Mouse (Mus musculus) neural tube, embryonic 13.5 days (tissue): ENCODE data around the gene E130116L18Rik. TPM values are rescaled to one million over a fixed set of nuclear protein-coding genes. Genes with fewer than 3 reads are reported as not detected.
"Not testable (repeated sequence)": the region's sequence is repeated elsewhere in the genome, so short reads cannot be mapped to it uniquely, and the experiment has no call there.

Experiments used
- ATAC-seq: fragments of 200-750 bp; cut with Nextera tagmentation; 2 replicates; pipeline ENCODE4 v1.8.0; 2017; ENCODE audit warnings: low read depth, mild to moderate bottlenecking, moderate TSS enrichment, moderate library complexity
- H3K27ac ChIP-seq: fragments of 300-500 bp; sonication (generic); replicated peaks from 2 replicates; pipeline ENCODE4 v1.5.1; 2015; ENCODE audit warnings: moderate library complexity, mild to moderate bottlenecking, inconsistent platforms
- H3K27me3 ChIP-seq: fragments of 300-500 bp; sonication (generic); 2 replicates; pipeline ENCODE4 v1.6.1; 2015; ENCODE audit warnings: mild to moderate bottlenecking, inconsistent platforms
- H3K36me3 ChIP-seq: fragments of 300-500 bp; sonication (generic); 2 replicates; pipeline ENCODE4 v1.6.1; 2015; ENCODE audit warnings: mild to moderate bottlenecking, inconsistent platforms
- H3K4me1 ChIP-seq: fragments of 300-500 bp; sonication (generic); replicated peaks from 2 replicates; pipeline ENCODE4 v1.6.1; 2015; ENCODE audit warnings: inconsistent platforms
- H3K4me2 ChIP-seq: fragments of 300-500 bp; sonication (generic); 2 replicates; pipeline ENCODE4 v1.6.1; 2015; ENCODE audit warnings: inconsistent platforms, mild to moderate bottlenecking, moderate library complexity
- H3K4me3 ChIP-seq: fragments of 300-500 bp; sonication (generic); 2 replicates; pipeline ENCODE4 v1.5.1; 2015; ENCODE audit warnings: mild to moderate bottlenecking, inconsistent platforms
- H3K9ac ChIP-seq: fragments of 300-500 bp; sonication (generic); 2 replicates; pipeline ENCODE4 v1.6.1; 2015; ENCODE audit warnings: moderate library complexity, mild to moderate bottlenecking, inconsistent platforms
- H3K9me3 ChIP-seq: fragments of 300-500 bp; sonication (generic); 2 replicates; pipeline ENCODE4 v1.6.1; 2016; ENCODE audit warnings: inconsistent platforms
- WGBS: fragments of 180-500 bp; shearing (Covaris S2); methylation state at CpG from one replicate; pipeline ENCODE4 v1.1.7; 2015; 5-methylcytosine and 5-hydroxymethylcytosine counted together
- polyA plus RNA-seq: library from polyadenylated mRNA; unstranded; fragments of >200 nt; fragmentation: Nextera tagmentation; extraction: Ambion mirVana; gene quantifications from 2 replicates; pipeline ENCODE4 v1.2.1, GENCODE M21; 2015

Gene E130116L18Rik
- polyA plus RNA-seq, 1 experiment from 2014 or later, result not detected

DNA sequence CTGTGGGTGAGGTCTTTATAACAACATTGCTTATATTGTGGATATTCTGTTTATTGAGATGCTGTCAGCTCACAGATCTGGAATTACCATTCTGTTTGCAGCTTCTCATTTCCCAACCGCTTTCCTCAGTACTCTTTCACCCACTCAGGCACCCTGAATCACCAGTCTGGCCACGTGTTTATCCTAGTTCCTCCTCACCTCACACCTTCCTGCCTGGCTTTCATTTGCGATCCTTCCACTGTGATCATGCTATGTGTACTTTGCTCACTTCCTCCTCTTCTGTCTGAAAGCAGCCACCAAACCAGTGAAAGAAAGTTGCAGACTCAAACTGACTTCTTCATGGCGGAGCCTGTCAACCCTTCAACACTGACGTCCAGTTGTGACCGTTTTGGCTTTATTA is 20.1 kb upstream of the E130116L18Rik start:
- 92% methylated on average over 6 of the region's 6 CpGs for WGBS
- Histone ChIP-seq H3K4me2 (no peak overlapping the region), H3K36me3 (peaks cover 27% of the 10 kb centered on the region), H3K9ac (no peak overlapping the region), H3K4me1 (no peaks in the 10 kb centered on the region), H3K27ac (no peak overlapping the region), H3K9me3 (no peaks in the 10 kb centered on the region), H3K27me3 (no peaks in the 10 kb centered on the region), H3K4me3 (no peak overlapping the region)
- ATAC-seq, result no peak

DNA sequence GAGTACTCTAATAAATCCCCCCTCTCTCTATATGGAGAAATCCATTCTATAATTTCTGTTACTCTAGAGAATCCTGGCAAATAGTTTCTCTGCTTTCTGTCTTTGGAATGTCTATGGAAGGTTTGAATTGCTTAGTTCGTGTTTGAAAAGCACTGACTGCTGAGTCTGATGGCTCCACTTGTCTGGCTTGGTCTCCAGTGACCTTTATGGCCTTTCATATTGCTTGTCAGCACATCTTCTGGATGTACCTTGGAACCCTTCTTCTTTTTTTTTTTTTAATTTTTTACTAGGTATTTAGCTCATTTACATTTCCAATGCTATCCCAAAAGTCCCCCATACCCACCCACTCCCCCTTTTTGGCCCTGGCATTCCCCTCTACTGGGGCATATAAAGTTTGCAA is 1.4 kb upstream of the E130116L18Rik start:
- H3K4me2 ChIP-seq, result peak overlapping the region; percentile 58
- ATAC-seq, H3K27ac ChIP-seq, H3K9me3 ChIP-seq, H3K9ac ChIP-seq, H3K27me3 ChIP-seq: not testable (repeated sequence)
- H3K4me1 ChIP-seq, result peaks cover 19% of the 10 kb centered on the region
- H3K4me3 ChIP-seq, result 0 out of 2 replicates have a peak overlapping the region, but pooled peaks have one; percentile 64
- WGBS, result 94% methylated on average over 1 of the region's 1 CpGs
- peaks cover 20% of the 10 kb centered on the region; the same call in 1 of the 2 replicates for H3K36me3 ChIP-seq

DNA sequence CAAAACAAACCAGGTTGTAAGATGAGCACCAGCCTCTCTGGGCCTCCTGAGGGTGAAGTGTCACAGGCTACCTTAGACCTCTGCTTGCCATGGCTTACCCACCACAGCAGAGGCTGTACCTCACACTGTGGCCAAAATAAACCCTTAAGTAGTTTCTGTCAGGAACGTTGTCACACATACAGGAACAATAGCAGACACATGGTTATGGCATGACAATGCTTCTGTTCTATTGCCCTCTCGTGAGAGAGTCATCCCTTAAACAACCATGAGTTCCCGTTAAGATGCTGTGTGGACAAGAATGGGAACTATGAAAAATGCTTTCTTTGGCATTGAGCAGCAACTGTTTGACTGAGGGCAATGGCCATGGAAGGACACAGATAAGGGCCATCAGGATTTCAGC is 1.3 kb downstream of the E130116L18Rik start, which contains the start of gene Galnt11:
Gene Galnt11, plus strand, starts transcription at position 301 of the 400 bp plus-strand sequence.
- Histone ChIP-seq H3K4me3 (peak within 1 kb of the TSS; percentile 64), H3K36me3 (0 out of 2 replicates have a peak, but pooled peaks cover 6% of the 10 kb centered on the region), H3K9ac (peak within 1 kb of the TSS; percentile 83), H3K4me1 (peaks cover 19% of the 10 kb centered on the region), H3K27me3 (no peaks in the 10 kb centered on the region), H3K27ac (peak within 1 kb of the TSS; percentile 90), H3K9me3 (no peaks in the 10 kb centered on the region), H3K4me2 (peak within 1 kb of the TSS; percentile 58)
- ATAC-seq, result no peak
- 91% methylated on average over 3 of the region's 3 CpGs for WGBS

DNA sequence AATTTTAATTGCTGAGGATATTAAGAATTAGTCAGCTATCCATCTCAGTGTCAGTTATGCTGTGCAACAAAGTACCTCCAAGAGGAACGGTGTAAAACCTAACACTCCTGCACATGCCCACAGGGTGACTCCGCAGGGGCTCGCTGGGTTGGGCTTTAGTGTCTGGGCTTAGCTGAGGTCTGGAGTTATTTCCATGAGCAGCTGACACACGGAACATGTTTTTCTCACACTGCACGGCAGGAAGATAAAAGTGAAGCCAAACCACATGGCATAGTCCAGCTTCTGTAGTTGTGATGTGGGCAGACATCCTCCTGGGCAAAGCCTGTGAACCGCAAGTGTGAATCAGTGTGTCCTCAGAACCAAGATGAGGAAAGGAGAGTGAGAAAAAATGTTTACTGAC is 7.9 kb downstream of the E130116L18Rik start:
- no peaks in the 10 kb centered on the region for H3K36me3 ChIP-seq
- 81% methylated on average over 6 of the region's 6 CpGs for WGBS
- H3K27me3 ChIP-seq, result no peaks in the 10 kb centered on the region
- no peaks in the 10 kb centered on the region for H3K9me3 ChIP-seq
- no peak overlapping the region for H3K4me3 ChIP-seq
- H3K4me1 ChIP-seq, result no peaks in the 10 kb centered on the region
- H3K4me2 ChIP-seq, result no peak overlapping the region
- H3K9ac ChIP-seq, result no peak overlapping the region
- H3K27ac ChIP-seq, result no peak overlapping the region
- no peak for ATAC-seq

DNA sequence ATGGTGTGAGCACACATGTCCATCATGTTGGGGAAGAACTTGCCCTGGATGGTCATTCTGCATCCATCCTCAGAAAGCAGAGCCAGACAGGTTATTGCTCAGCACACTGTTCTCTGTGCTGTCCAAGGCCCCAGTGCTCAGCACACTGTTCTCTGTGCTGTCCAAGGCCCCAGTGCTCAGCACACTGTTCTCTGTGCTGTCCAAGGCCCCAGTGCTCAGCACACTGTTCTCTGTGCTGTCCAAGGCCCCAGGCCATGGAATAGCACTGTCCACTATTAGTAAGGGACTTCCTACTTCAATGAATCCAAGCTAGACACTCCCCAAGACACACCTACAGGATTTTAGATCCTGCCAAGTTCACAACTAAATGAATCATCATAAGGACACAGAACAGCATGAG is 9.7 kb downstream of the E130116L18Rik start:
- H3K27me3 ChIP-seq, H3K4me1 ChIP-seq, H3K27ac ChIP-seq, H3K4me2 ChIP-seq, H3K4me3 ChIP-seq, H3K36me3 ChIP-seq, ATAC-seq, H3K9ac ChIP-seq, H3K9me3 ChIP-seq: not testable (repeated sequence)

DNA sequence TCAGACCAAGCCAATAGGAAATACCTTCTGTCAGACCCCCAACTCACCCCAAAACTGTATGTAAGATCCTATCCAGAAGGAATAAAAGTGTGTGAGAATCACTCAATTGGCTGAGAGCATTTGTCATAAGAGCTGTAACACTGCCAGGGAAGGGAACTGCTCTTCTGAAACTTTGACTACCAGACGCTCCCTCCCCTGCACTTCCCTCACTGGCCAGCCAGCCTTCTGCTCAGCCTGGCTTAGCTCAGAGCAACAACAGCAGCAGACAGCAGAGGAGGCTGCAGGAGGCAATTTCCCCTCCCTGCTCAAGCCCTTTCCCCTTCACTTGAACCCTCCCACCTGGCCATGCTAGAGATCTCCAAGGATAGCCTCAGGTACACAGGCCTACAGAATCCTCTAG is 11.1 kb downstream of the E130116L18Rik start:
- no peaks in the 10 kb centered on the region for H3K4me1 ChIP-seq
- no peaks in the 10 kb centered on the region for H3K27me3 ChIP-seq
- no peak overlapping the region for H3K4me2 ChIP-seq
- no peak overlapping the region for H3K4me3 ChIP-seq
- H3K9ac ChIP-seq, result no peak overlapping the region
- no peak for ATAC-seq
- no peak overlapping the region for H3K27ac ChIP-seq
- H3K9me3 ChIP-seq, result no peaks in the 10 kb centered on the region
- 85% methylated on average over 1 of the region's 1 CpGs for WGBS
- H3K36me3 ChIP-seq, result no peaks in the 10 kb centered on the region

DNA sequence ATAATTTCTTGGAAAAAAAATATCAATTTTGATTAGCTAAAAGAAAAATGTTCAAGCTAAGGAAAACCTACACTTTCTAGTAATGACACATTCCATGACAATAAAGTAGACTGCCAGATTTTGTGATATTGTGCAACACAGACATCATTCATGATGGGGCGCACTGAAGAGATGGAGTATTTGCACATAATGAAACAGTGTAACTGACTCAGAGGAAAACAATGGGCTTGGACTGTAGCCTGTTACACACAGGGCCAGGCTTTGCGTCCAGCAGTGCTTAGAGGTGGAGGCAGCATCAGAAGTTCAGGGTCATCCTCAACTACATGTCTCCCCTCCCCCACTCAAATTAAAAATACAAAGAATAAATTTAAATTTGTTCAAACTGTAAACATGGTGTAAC is 32.4 kb downstream of the E130116L18Rik start:
- Histone ChIP-seq H3K9ac (no peak overlapping the region), H3K4me1 (no peaks in the 10 kb centered on the region), H3K4me2 (no peak overlapping the region), H3K4me3 (no peak overlapping the region), H3K9me3 (no peaks in the 10 kb centered on the region), H3K36me3 (no peaks in the 10 kb centered on the region), H3K27me3 (no peaks in the 10 kb centered on the region), H3K27ac (no peak overlapping the region)
- 81% methylated on average over 2 of the region's 2 CpGs for WGBS
- no peak for ATAC-seq

DNA sequence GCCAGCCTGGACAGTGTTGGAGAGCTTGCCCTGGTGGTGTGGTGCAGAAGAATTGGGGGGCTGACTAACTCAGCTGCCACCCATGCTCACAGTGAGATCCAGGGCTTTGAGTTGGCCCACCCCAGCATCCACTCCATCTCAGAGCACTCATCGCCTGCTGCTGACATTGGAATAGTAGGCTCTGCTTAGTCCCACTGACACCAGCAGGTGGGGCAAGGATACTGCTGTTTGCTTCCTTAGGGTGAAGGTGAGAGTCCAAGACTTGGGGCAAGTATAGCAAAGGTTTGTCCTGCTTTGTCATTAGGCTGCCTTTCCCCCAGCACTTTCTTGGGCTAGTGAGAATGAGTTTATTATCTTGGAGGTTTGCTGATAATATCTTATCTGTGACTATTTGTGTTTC is 34.2 kb downstream of the E130116L18Rik start:
- WGBS, result 67% methylated on average over 1 of the region's 1 CpGs
- Histone ChIP-seq H3K9ac (no peak overlapping the region), H3K4me1 (no peaks in the 10 kb centered on the region), H3K27me3 (no peaks in the 10 kb centered on the region), H3K27ac (no peak overlapping the region), H3K4me2 (no peak overlapping the region), H3K4me3 (no peak overlapping the region), H3K36me3 (no peaks in the 10 kb centered on the region), H3K9me3 (no peaks in the 10 kb centered on the region)
- ATAC-seq, result no peak

DNA sequence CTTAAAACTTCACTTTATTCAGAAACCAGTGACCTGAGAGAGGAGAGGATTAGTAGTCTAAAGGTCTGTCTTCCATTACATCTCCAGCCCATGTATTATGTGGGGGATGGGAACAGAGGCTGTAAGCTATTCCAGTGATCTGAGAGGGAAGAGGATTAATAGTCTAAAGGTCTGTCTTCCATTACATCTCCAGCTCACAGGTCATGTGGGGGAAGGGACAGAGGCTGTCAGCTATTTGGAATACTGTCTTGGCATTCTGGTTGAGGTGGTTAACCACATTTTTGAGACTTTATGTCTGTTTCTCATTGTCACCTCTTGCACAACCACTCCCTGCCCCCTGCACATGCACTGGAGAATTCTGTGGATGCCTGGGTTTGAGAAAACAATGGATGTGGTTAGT is 35.2 kb downstream of the E130116L18Rik start:
- Histone ChIP-seq H3K27ac (no peak overlapping the region), H3K9me3 (no peaks in the 10 kb centered on the region), H3K9ac (no peak overlapping the region), H3K4me2 (no peak overlapping the region), H3K36me3 (no peaks in the 10 kb centered on the region), H3K4me1 (no peaks in the 10 kb centered on the region), H3K27me3 (no peaks in the 10 kb centered on the region), H3K4me3 (no peak overlapping the region)
- no peak for ATAC-seq

DNA sequence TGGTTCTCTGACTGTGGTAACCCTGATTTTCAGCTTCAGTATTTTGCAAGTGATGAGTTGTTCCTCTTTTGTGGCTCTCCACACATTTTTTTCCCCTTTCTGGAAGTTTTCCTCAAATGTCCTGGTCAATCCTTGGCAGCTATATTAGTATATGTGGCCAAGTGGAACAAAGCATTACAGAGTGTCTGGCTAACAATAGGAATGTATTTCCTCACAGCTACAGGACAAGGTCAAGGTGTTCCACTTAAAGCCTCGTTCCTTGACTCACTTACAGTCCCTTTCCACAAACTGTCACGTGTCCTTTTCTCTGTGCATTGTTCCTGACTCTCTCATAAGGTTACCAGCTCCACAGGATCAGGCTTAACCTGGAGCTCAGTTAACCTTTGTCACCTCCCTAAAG is 38.4 kb downstream of the E130116L18Rik start:
- 52% methylated on average over 2 of the region's 2 CpGs for WGBS
- Histone ChIP-seq H3K9ac (no peak overlapping the region), H3K27me3 (no peaks in the 10 kb centered on the region), H3K36me3 (no peaks in the 10 kb centered on the region), H3K4me2 (no peak overlapping the region), H3K4me3 (no peak overlapping the region), H3K4me1 (no peaks in the 10 kb centered on the region), H3K9me3 (no peaks in the 10 kb centered on the region), H3K27ac (no peak overlapping the region)
- ATAC-seq, result no peak

DNA sequence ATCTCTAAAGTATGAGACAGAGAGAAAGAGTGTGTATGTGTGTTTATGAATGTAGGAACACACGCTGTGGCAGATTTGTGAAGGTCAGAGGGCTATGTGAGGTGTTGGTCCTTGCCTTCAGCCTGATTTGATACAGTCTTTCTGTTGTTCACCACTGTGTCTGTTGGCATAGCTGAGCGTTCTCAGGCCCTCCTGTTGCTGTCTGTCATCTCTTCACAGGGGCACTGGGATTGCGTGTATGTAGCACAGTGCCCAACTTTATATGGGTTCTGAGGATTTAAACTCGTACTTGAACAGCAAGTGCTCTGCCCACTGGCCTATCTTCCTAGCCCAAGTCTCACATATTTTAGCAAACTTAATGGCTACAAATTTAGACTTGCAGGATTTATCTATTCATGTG is 39.4 kb downstream of the E130116L18Rik start:
- no peaks in the 10 kb centered on the region for H3K27me3 ChIP-seq

DNA sequence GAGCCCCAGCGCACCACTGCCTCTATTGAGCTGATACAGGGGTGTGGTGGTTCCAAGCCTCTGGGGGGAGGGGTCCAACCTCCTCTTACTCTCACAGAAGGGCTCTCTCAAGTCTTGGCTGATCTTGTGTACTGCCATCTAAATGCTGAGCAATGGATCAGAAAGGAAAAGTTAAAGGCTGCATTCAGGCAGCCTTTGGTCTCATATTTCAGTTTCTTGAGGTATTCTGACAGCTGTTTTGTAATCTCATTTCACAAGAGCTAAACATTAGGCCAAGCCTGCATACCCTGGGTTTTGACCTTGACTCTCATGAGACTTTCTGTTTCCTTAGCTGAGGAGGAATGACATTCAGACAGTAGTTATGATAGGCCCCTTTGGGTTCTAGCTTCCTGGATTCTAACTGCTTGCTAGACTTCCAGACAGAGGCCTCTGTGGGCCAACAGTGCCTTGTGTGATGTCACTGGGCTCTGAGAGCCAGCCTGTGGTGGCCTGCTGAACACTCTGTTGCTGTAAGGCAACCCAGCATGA is 41.9 kb downstream of the E130116L18Rik start, which contains the start of gene Galntl5:
Gene Galntl5, plus strand, starts transcription at position 457 of the 528 bp plus-strand sequence.
- 82% methylated on average over 1 of the region's 1 CpGs for WGBS

More for the DNA sequence above, 39.4 kb downstream of the E130116L18Rik start:
- Histone ChIP-seq H3K27ac (no peak overlapping the region), H3K4me1 (no peaks in the 10 kb centered on the region), H3K4me3 (no peak overlapping the region), H3K4me2 (no peak overlapping the region), H3K9me3 (no peaks in the 10 kb centered on the region), H3K9ac (no peak overlapping the region), H3K36me3 (no peaks in the 10 kb centered on the region)
- ATAC-seq, result no peak
- 87% methylated on average over 4 of the region's 4 CpGs for WGBS

DNA sequence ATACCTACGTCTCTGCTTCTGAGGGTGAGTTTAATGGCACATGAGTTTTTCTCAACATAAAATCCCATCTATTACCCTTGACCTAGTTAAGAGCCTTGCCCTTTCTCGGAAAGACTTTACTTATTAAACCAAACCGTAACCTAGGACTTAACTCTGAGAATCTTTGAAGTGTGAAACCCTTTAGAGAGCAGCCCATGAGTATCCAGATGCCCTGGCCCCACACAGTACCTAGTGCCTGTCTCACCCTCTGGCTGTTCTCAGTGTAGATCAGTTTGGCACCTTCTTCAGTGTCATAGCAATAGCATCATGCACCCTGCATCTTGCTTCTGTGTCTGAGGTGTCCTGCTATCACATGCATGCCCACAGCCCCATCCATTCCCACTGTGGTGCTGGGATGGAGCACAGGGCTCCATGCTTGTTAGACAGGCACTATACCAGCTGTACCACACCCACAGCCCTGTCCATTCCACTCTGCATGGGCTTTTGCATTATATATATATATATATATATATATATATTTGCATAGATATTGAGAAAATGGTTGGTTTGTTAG is 42.9 kb downstream of the E130116L18Rik start:
- Histone ChIP-seq H3K4me2 (no peak overlapping the region), H3K9ac (no peak overlapping the region), H3K4me1 (no peaks in the 10 kb centered on the region), H3K9me3 (no peaks in the 10 kb centered on the region), H3K27ac (no peak overlapping the region), H3K4me3 (no peak overlapping the region), H3K36me3 (no peaks in the 10 kb centered on the region), H3K27me3 (no peaks in the 10 kb centered on the region)
- no peak for ATAC-seq
- 95% methylated on average over 3 of the region's 3 CpGs for WGBS

More for the DNA sequence above, 41.9 kb downstream of the E130116L18Rik start, which contains the start of gene Galntl5:
- Histone ChIP-seq H3K36me3 (no peaks in the 10 kb centered on the region), H3K27ac (no peak within 1 kb of the TSS), H3K9ac (no peak within 1 kb of the TSS), H3K4me1 (no peaks in the 10 kb centered on the region), H3K9me3 (no peaks in the 10 kb centered on the region), H3K4me2 (no peak within 1 kb of the TSS), H3K4me3 (no peak within 1 kb of the TSS), H3K27me3 (no peaks in the 10 kb centered on the region)
- no peak for ATAC-seq
